Mouse (Mus musculus): ENCODE measurements around the gene Zranb1. TPM values are rescaled to one million over a fixed set of nuclear protein-coding genes. Genes with fewer than 3 reads are reported as not detected.
A peak's percentile ranks its signal among the peaks of the same experiment; 100 is the strongest.

The Zranb1 gene
- total RNA-seq, 2 experiments from 2014 or later = 47.0 to 54.5 TPM

- intact Hi-C loops (cut with DNase I) = no loop called here
- DNase-seq = no peak
- no peak for TF ChIP-seq CTCF (IDR thresholded peaks at IDR 0.05)
- Histone ChIP-seq H3K27ac (peak overlapping the region; percentile 20), H3K4me3 (no peak overlapping the region)
These were observed 79.5 kb downstream of the Zranb1 start for GRCm38 (mm10) chr7:133010477-133010876.

GRCm38 (mm10) chr7:133011191-133011590 lies 80.2 kb downstream of the Zranb1 start:
- intact Hi-C loops (cut with DNase I) = no loop called here
- no peak for TF ChIP-seq CTCF (IDR thresholded peaks at IDR 0.05)

GRCm38 (mm10) chr7:133011611-133012010 lies 80.7 kb downstream of the Zranb1 start:
- H3K4me3 ChIP-seq = no peak overlapping the region

More at GRCm38 (mm10) chr7:133011191-133011590, 80.2 kb downstream of the Zranb1 start:
- peak overlapping the region; percentile 1; the same call in 1 of the 2 replicates for H3K4me3 ChIP-seq
- H3K27ac ChIP-seq = peak overlapping the region; percentile 53
- DNase-seq = peak; percentile 60

GRCm38 (mm10) chr7:133012637-133013366 lies 81.9 kb downstream of the Zranb1 start:
- intact Hi-C loops (cut with DNase I) = no loop called here
- no peak overlapping the region for H3K4me3 ChIP-seq
- H3K27ac ChIP-seq = peak overlapping the region; percentile 24; the same call in 1 of the 2 replicates

More at GRCm38 (mm10) chr7:133011611-133012010, 80.7 kb downstream of the Zranb1 start:
- intact Hi-C loops (cut with DNase I) = no loop called here
- no peak for TF ChIP-seq CTCF (IDR thresholded peaks at IDR 0.05)
- peak overlapping the region; percentile 53; the same call in 1 of the 2 replicates for H3K27ac ChIP-seq
- no peak for DNase-seq

GRCm38 (mm10) chr7:133013923-133014322 lies 83.0 kb downstream of the Zranb1 start:
- no peak for TF ChIP-seq CTCF (IDR thresholded peaks at IDR 0.05)
- no peak overlapping the region; the same call in 1 of the 2 replicates for H3K27ac ChIP-seq
- no peak overlapping the region for H3K4me3 ChIP-seq
- DNase-seq = no peak
- intact Hi-C loops (cut with DNase I) = no loop called here

More at GRCm38 (mm10) chr7:133012637-133013366, 81.9 kb downstream of the Zranb1 start:
- no peak for DNase-seq
- TF ChIP-seq CTCF (IDR thresholded peaks at IDR 0.05) = no peak

GRCm38 (mm10) chr7:133014631-133015030 lies 83.7 kb downstream of the Zranb1 start:
- DNase-seq = no peak
- intact Hi-C loops (cut with DNase I) = no loop called here
- TF ChIP-seq CTCF (IDR thresholded peaks at IDR 0.05) = no peak
- Histone ChIP-seq H3K27ac (peak overlapping the region; percentile 73), H3K4me3 (peak overlapping the region; percentile 39; the same call in 1 of the 2 replicates)

- Histone ChIP-seq H3K27ac (peak overlapping the region; percentile 73), H3K4me3 (peak overlapping the region; percentile 39)
- TF ChIP-seq CTCF (IDR thresholded peaks at IDR 0.05) = no peak
- no peak for DNase-seq
- intact Hi-C loops (cut with DNase I) = no loop called here
These were observed 84.6 kb downstream of the Zranb1 start for GRCm38 (mm10) chr7:133015416-133016070.

GRCm38 (mm10) chr7:133018961-133019360 lies 88.0 kb downstream of the Zranb1 start:
- no peak for TF ChIP-seq CTCF (IDR thresholded peaks at IDR 0.05)
- no peak overlapping the region for H3K4me3 ChIP-seq
- no peak for DNase-seq
- intact Hi-C loops (cut with DNase I) = no loop called here
- H3K27ac ChIP-seq = peak overlapping the region; percentile 24

- Histone ChIP-seq H3K4me3 (no peak overlapping the region), H3K27ac (peak overlapping the region; percentile 54)
- no peak for TF ChIP-seq CTCF (IDR thresholded peaks at IDR 0.05)
- intact Hi-C loops (cut with DNase I) = no loop called here
- no peak for DNase-seq
These were observed 88.6 kb downstream of the Zranb1 start for GRCm38 (mm10) chr7:133019481-133020020.

GRCm38 (mm10) chr7:133024694-133025093 lies 93.8 kb downstream of the Zranb1 start:
- no peak for TF ChIP-seq CTCF (IDR thresholded peaks at IDR 0.05)
- DNase-seq = no peak
- intact Hi-C loops (cut with DNase I) = no loop called here
- no peak overlapping the region for H3K27ac ChIP-seq
- H3K4me3 ChIP-seq = no peak overlapping the region

GRCm38 (mm10) chr7:133027930-133028329 lies 97.0 kb downstream of the Zranb1 start:
- DNase-seq = no peak
- TF ChIP-seq CTCF (IDR thresholded peaks at IDR 0.05) = no peak
- intact Hi-C loops (cut with DNase I) = no loop called here
- Histone ChIP-seq H3K27ac (no peak overlapping the region), H3K4me3 (no peak overlapping the region)

- TF ChIP-seq CTCF (IDR thresholded peaks at IDR 0.05) = no peak
- DNase-seq = no peak
- intact Hi-C loops (cut with DNase I) = no loop called here
- Histone ChIP-seq H3K4me3 (no peak overlapping the region), H3K27ac (no peak overlapping the region)
These were observed 98.1 kb downstream of the Zranb1 start for GRCm38 (mm10) chr7:133029004-133029403.

Data from gastrocnemius, adult 2 months (tissue).